Mouse (Mus musculus): ENCODE measurements at regions not wholly inside any gene's neighbourhood (a gene's known extent, or its start where the extent isn't known, plus 50 kb on each side); places are given as distances from the start of the nearest gene placed in this dataset.

DNA sequence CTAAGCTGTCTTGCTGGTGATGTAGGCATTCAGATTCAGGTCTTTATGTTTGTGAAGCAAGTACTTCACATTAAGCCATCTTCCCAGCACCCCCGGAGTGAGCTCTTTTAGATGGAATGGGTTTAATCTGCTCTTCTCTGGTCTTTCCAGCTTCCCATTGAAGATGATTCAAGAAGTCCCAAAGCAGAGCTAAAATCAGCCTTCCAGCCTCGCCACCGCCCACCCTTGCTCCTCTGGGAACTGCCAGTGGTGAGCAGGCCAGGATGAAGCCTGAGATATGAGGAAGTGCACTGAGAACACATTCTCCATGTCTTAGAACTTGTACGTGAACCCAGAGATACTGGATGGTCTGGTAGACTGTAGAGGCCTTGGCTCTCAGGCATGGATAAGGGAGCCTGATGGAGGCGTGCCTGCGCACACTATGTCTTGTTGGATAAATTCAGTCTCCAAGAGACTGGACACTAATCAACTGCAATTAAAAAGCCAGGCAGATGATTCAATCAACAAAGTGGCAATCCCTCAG, 51.3 kb upstream of the Mrtfb start:
- DNase-seq, result no peak

DNA sequence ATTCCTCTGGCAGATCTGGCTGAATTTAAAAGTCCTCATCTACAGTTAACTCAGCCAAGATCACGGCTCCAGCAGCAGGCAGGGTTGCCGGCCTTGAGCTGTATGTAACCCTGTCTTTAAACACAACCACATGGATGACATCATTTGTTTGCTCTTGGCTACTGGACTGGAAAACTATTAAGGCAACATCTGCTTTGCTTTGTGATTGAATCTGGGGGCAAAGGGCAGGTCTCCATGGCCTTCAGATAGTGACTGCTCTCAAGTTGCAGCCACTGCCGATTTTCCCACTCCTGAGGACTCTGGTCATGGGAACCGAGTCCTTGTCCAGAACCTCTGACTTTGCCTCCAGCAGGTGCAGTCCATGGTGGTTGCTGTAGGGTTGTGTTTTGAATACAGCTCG, 50.4 kb upstream of the Mrtfb start:
- DNase-seq, result peak; percentile 76
